Mouse (Mus musculus) c-Kit-positive CD71-positive TER-119-negative erythroid progenitor cells, embryonic 14.5 days (primary cell): ENCODE measurements around the gene Atf2.
"Not testable (repeated sequence)": the region's sequence is repeated elsewhere in the genome, so short reads cannot be mapped to it uniquely, and the experiment has no call there.

ENCODE experiments used
- DNase-seq: peaks from one replicate; pipeline ENCODE4 v3.0.0-alpha.2; 2013; ENCODE audit warnings: low read depth

The Atf2 gene

GRCm38 (mm10) chr2:73885997-73886396 is 6.4 kb downstream of the Atf2 start:
- DNase-seq: no peak

- no peak for DNase-seq
Observed at GRCm38 (mm10) chr2:73877891-73878290, 14.5 kb downstream of the Atf2 start.

GRCm38 (mm10) chr2:73867764-73868487 is 24.5 kb downstream of the Atf2 start:
- no peak for DNase-seq

GRCm38 (mm10) chr2:73860046-73860624 is 32.3 kb downstream of the Atf2 start:
- peak; percentile 20 for DNase-seq

GRCm38 (mm10) chr2:73857352-73857751 is 35.1 kb downstream of the Atf2 start:
- no peak for DNase-seq

GRCm38 (mm10) chr2:73856246-73856645 is 36.2 kb downstream of the Atf2 start:
- DNase-seq: no peak

GRCm38 (mm10) chr2:73834406-73835015 is 57.9 kb downstream of the Atf2 start:
- peak; percentile 28 for DNase-seq

- DNase-seq: no peak
Observed at GRCm38 (mm10) chr2:73833284-73833683, 59.2 kb downstream of the Atf2 start.

GRCm38 (mm10) chr2:73818742-73819141 is 73.7 kb downstream of the Atf2 start:
- no peak for DNase-seq

GRCm38 (mm10) chr2:73807609-73808008 is 84.8 kb downstream of the Atf2 start:
- no peak for DNase-seq

- not testable (repeated sequence) for DNase-seq
Observed at GRCm38 (mm10) chr2:73800127-73800526, 92.3 kb downstream of the Atf2 start.

GRCm38 (mm10) chr2:73798786-73799185 is 93.7 kb downstream of the Atf2 start:
- no peak for DNase-seq

- DNase-seq: no peak
Observed at GRCm38 (mm10) chr2:73798136-73798535, 94.3 kb downstream of the Atf2 start.

- DNase-seq: no peak
Observed at GRCm38 (mm10) chr2:73791846-73792630, 100.4 kb downstream of the Atf2 start.

GRCm38 (mm10) chr2:73790332-73790731 is 102.1 kb downstream of the Atf2 start:
- no peak for DNase-seq

GRCm38 (mm10) chr2:73788395-73788794 is 104.0 kb downstream of the Atf2 start:
- DNase-seq: no peak

- no peak for DNase-seq
Observed at GRCm38 (mm10) chr2:73782371-73782905, 110.0 kb downstream of the Atf2 start.

- DNase-seq: no peak
Observed at GRCm38 (mm10) chr2:73780321-73781010, 112.0 kb downstream of the Atf2 start.

- DNase-seq: no peak
Observed at GRCm38 (mm10) chr2:73779796-73780195, 112.6 kb downstream of the Atf2 start.

- no peak for DNase-seq
Observed at GRCm38 (mm10) chr2:73779016-73779595, 113.3 kb downstream of the Atf2 start.

- DNase-seq: no peak
Observed at GRCm38 (mm10) chr2:73776936-73777335, 115.5 kb downstream of the Atf2 start.
